Mouse (Mus musculus): Measurements from ENCODE around the gene Olfr516. TPM values are rescaled to one million over a fixed set of nuclear protein-coding genes. Genes with fewer than 3 reads are reported as not detected.

The Olfr516 gene
- polyA plus RNA-seq (2015; fragmentation: Nextera tagmentation; extraction: Ambion mirVana), result not detected in 2 replicates

GRCm38 (mm10) chr7:108850429-108850828 is at the start of gene Olfr516:
Gene Olfr516 (minus strand): TSS chr7:108850529.

GRCm38 (mm10) chr7:108894320-108894719 is 44.0 kb upstream of the Olfr516 start, which contains the start of gene Olfr519:
Gene Olfr519 (minus strand): TSS chr7:108894420.

GRCm38 (mm10) chr7:108884906-108885305 is 34.6 kb upstream of the Olfr516 start, which contains the start of gene Olfr518:
Gene Olfr518 (minus strand): TSS chr7:108885006.

GRCm38 (mm10) chr7:108872279-108872678 is 21.9 kb upstream of the Olfr516 start, which contains the start of gene Olfr517:
Gene Olfr517 (minus strand): TSS chr7:108872379.

GRCm38 (mm10) chr7:108825897-108826296 is 24.4 kb downstream of the Olfr516 start, which contains the start of gene Olfr514:
Gene Olfr514 (minus strand): TSS chr7:108825997.

Other genes starting within 250 kb of the Olfr516 start
- gene Olfr506, start 239.7 kb downstream of the Olfr516 start, polyA plus RNA-seq (2015; fragmentation: Nextera tagmentation; extraction: Ambion mirVana), result not detected in 2 replicates
- not detected in 2 replicates for gene Olfr507, start 228.7 kb downstream of the Olfr516 start, polyA plus RNA-seq (2015; fragmentation: Nextera tagmentation; extraction: Ambion mirVana)
- gene Olfr508, start 220.5 kb downstream of the Olfr516 start, polyA plus RNA-seq (2015; fragmentation: Nextera tagmentation; extraction: Ambion mirVana), result not detected in 2 replicates
- 0.04 TPM in 1 of 2 replicates, not detected in the other for gene Olfr509, start 198.6 kb downstream of the Olfr516 start, polyA plus RNA-seq (2015; fragmentation: Nextera tagmentation; extraction: Ambion mirVana)
- not detected in 2 replicates for gene Olfr510, start 184.1 kb downstream of the Olfr516 start, polyA plus RNA-seq (2015; fragmentation: Nextera tagmentation; extraction: Ambion mirVana)
- not detected in 2 replicates for gene Olfr512, start 137.2 kb downstream of the Olfr516 start, polyA plus RNA-seq (2015; fragmentation: Nextera tagmentation; extraction: Ambion mirVana)
- gene Olfr513, start 99.6 kb downstream of the Olfr516 start, polyA plus RNA-seq (2015; fragmentation: Nextera tagmentation; extraction: Ambion mirVana), result not detected in 2 replicates
- gene Olfr514, start 24.5 kb downstream of the Olfr516 start, polyA plus RNA-seq (2015; fragmentation: Nextera tagmentation; extraction: Ambion mirVana), result not detected in 2 replicates
- not detected in 2 replicates for gene Olfr517, start 21.9 kb upstream of the Olfr516 start, polyA plus RNA-seq (2015; fragmentation: Nextera tagmentation; extraction: Ambion mirVana)
- gene Olfr518, start 34.5 kb upstream of the Olfr516 start, polyA plus RNA-seq (2015; fragmentation: Nextera tagmentation; extraction: Ambion mirVana), result not detected in 2 replicates
- gene Olfr519, start 43.9 kb upstream of the Olfr516 start, polyA plus RNA-seq (2015; fragmentation: Nextera tagmentation; extraction: Ambion mirVana), result not detected in 2 replicates
- 0.05 and 0.08 TPM in 2 replicates for gene Nlrp10, start 79.6 kb upstream of the Olfr516 start, polyA plus RNA-seq (2015; fragmentation: Nextera tagmentation; extraction: Ambion mirVana)
- gene Eif3f, start 83.9 kb upstream of the Olfr516 start, polyA plus RNA-seq (2015; fragmentation: Nextera tagmentation; extraction: Ambion mirVana), result 67.5 and 71.7 TPM in 2 replicates
- 0.02 TPM in 2 replicates for gene Tub, start 99.8 kb upstream of the Olfr516 start, polyA plus RNA-seq (2015; fragmentation: Nextera tagmentation; extraction: Ambion mirVana)
- 0.38 and 0.46 TPM in 2 replicates for gene Ric3, start 232.8 kb upstream of the Olfr516 start, polyA plus RNA-seq (2015; fragmentation: Nextera tagmentation; extraction: Ambion mirVana)

Data from spleen, postnatal 0 days (tissue).